Mouse (Mus musculus): ENCODE measurements around the gene Shisa4.

- no peak for TF ChIP-seq CTCF (conservative IDR thresholded peaks at IDR 0.05; ENCODE audit: insufficient read depth, insufficient read length, low read depth, low read length)
- TF ChIP-seq POLR2A (IDR thresholded peaks at IDR 0.05; ENCODE audit: low read depth, low read length): no peak
Measured at GRCm38 (mm10) chr1:135341947-135342346, 33.1 kb downstream of the Shisa4 start.

All from kidney, adult 2 months (tissue).